Mouse (Mus musculus) hindbrain, embryonic 11.5 days (tissue): Measurements from ENCODE around the gene Cdh8. TPM values are rescaled to one million over a fixed set of nuclear protein-coding genes. Genes with fewer than 3 reads are reported as not detected.
"Not testable (repeated sequence)": the region's sequence is repeated elsewhere in the genome, so short reads cannot be mapped to it uniquely, and the experiment has no call there.

Source experiments
- ATAC-seq: fragments of 200-750 bp; cut with Nextera tagmentation; 2 replicates; pipeline ENCODE4 v1.8.0; 2017; ENCODE audit warnings: mild to moderate bottlenecking, moderate TSS enrichment, moderate library complexity; ENCODE audit not compliant: low FRiP score
- DNase-seq: peaks from one replicate; pipeline ENCODE4 v3.0.0-alpha.2; 2015; ENCODE audit warnings: low spot score
- H3K27ac ChIP-seq: fragments of 300-500 bp; sonication (generic); 2 replicates; pipeline ENCODE4 v1.5.1; 2014; ENCODE audit warnings: mild to moderate bottlenecking, low read depth, low read length
- H3K27me3 ChIP-seq: fragments of 300-500 bp; sonication (generic); 2 replicates; pipeline ENCODE4 v1.6.1; 2014; ENCODE audit warnings: mild to moderate bottlenecking, low read length, moderate library complexity, mixed read lengths; ENCODE audit not compliant: control insufficient read depth, insufficient read depth
- H3K36me3 ChIP-seq: fragments of 300-500 bp; sonication (generic); 2 replicates; pipeline ENCODE4 v1.6.1; 2014; ENCODE audit warnings: mild to moderate bottlenecking, low read length, moderate library complexity, mixed read lengths; ENCODE audit not compliant: control insufficient read depth, insufficient read depth
- H3K4me1 ChIP-seq: fragments of 300-500 bp; sonication (generic); replicated peaks from 2 replicates; pipeline ENCODE4 v1.6.1; 2014; ENCODE audit warnings: low read length, mixed read lengths; ENCODE audit not compliant: control insufficient read depth, insufficient read depth
- H3K4me2 ChIP-seq: fragments of 300-500 bp; sonication (generic); replicated peaks from 2 replicates; pipeline ENCODE4 v1.6.1; 2014; ENCODE audit warnings: mild to moderate bottlenecking, low read depth, low read length
- H3K4me3 ChIP-seq: fragments of 300-500 bp; sonication (generic); 2 replicates; pipeline ENCODE4 v1.5.1; 2014; ENCODE audit warnings: low read depth, low read length
- H3K9ac ChIP-seq: fragments of 300-500 bp; sonication (generic); 2 replicates; pipeline ENCODE4 v1.6.1; 2014; ENCODE audit warnings: low read depth, low read length
- H3K9me3 ChIP-seq: fragments of 300-500 bp; sonication (generic); 2 replicates; pipeline ENCODE4 v1.6.1; 2016; ENCODE audit warnings: low read length; ENCODE audit not compliant: control insufficient read depth
- WGBS: fragments of 180-500 bp; shearing (Covaris S2); extraction: QIAGEN DNeasy Blood & Tissue Kit; methylation state at CpG from one replicate; pipeline ENCODE4 v1.1.7; 2014; 5-methylcytosine and 5-hydroxymethylcytosine counted together
- polyA plus RNA-seq: library from polyadenylated mRNA; unstranded; fragments of >200 nt; fragmentation: Nextera tagmentation; extraction: Ambion mirVana; gene quantifications from 2 replicates; pipeline ENCODE4 v1.2.1, GENCODE M21; 2014

Gene Cdh8
- polyA plus RNA-seq, 1 experiment from 2014 or later: 4.7 TPM

GRCm38 (mm10) chr8:99223697-99224096 lies 192.6 kb downstream of the Cdh8 start:
- Histone ChIP-seq H3K9ac (no peak overlapping the region), H3K4me3 (no peak overlapping the region), H3K4me1 (no peaks in the 10 kb centered on the region), H3K9me3 (no peaks in the 10 kb centered on the region), H3K27me3 (no peaks in the 10 kb centered on the region), H3K4me2 (no peak overlapping the region), H3K36me3 (no peaks in the 10 kb centered on the region), H3K27ac (no peak overlapping the region)
- 71% methylated on average over 6 of the region's 6 CpGs for WGBS
- DNase-seq (no peak), ATAC-seq (no peak)

- WGBS: 89% methylated on average over 7 of the region's 7 CpGs
- no peaks in the 10 kb centered on the region for H3K9me3 ChIP-seq
- no peak overlapping the region for H3K4me3 ChIP-seq
- no peaks in the 10 kb centered on the region for H3K27me3 ChIP-seq
- H3K9ac ChIP-seq: no peak overlapping the region
- H3K4me2 ChIP-seq: no peak overlapping the region
- H3K36me3 ChIP-seq: no peaks in the 10 kb centered on the region
- no peak overlapping the region for H3K27ac ChIP-seq
- H3K4me1 ChIP-seq: no peaks in the 10 kb centered on the region
- ATAC-seq: no peak
- DNase-seq: no peak
These were observed 211.1 kb downstream of the Cdh8 start for GRCm38 (mm10) chr8:99205194-99205593.

GRCm38 (mm10) chr8:99190643-99191042 lies 225.6 kb downstream of the Cdh8 start:
- 94% methylated on average over 2 of the region's 2 CpGs for WGBS
- no peak for DNase-seq
- no peak overlapping the region for H3K9ac ChIP-seq
- no peak overlapping the region for H3K4me2 ChIP-seq
- no peak overlapping the region for H3K27ac ChIP-seq
- no peaks in the 10 kb centered on the region for H3K9me3 ChIP-seq
- ATAC-seq: no peak
- no peaks in the 10 kb centered on the region for H3K36me3 ChIP-seq
- no peaks in the 10 kb centered on the region for H3K4me1 ChIP-seq
- no peak overlapping the region for H3K4me3 ChIP-seq
- no peaks in the 10 kb centered on the region for H3K27me3 ChIP-seq

- no peak overlapping the region for H3K4me2 ChIP-seq
- no peak for DNase-seq
- H3K9me3 ChIP-seq: no peaks in the 10 kb centered on the region
- no peak overlapping the region for H3K27ac ChIP-seq
- H3K4me3 ChIP-seq: no peak overlapping the region
- H3K27me3 ChIP-seq: no peaks in the 10 kb centered on the region
- H3K9ac ChIP-seq: no peak overlapping the region
- no peaks in the 10 kb centered on the region for H3K4me1 ChIP-seq
- no peaks in the 10 kb centered on the region for H3K36me3 ChIP-seq
- no peak for ATAC-seq
- 96% methylated on average over 5 of the region's 5 CpGs for WGBS
These were observed 229.4 kb downstream of the Cdh8 start for GRCm38 (mm10) chr8:99186879-99187278.

GRCm38 (mm10) chr8:99184186-99184585 lies 232.1 kb downstream of the Cdh8 start:
- no peaks in the 10 kb centered on the region for H3K9me3 ChIP-seq
- no peak for ATAC-seq
- no peak overlapping the region for H3K4me2 ChIP-seq
- H3K36me3 ChIP-seq: no peaks in the 10 kb centered on the region
- no peak overlapping the region for H3K9ac ChIP-seq
- no peak overlapping the region for H3K27ac ChIP-seq
- no peak overlapping the region for H3K4me3 ChIP-seq
- no peak for DNase-seq
- H3K27me3 ChIP-seq: no peaks in the 10 kb centered on the region
- H3K4me1 ChIP-seq: no peaks in the 10 kb centered on the region

GRCm38 (mm10) chr8:99166966-99167365 lies 249.3 kb downstream of the Cdh8 start:
- H3K9ac ChIP-seq: no peak overlapping the region
- DNase-seq (no peak), ATAC-seq (no peak)
- no peaks in the 10 kb centered on the region for H3K4me1 ChIP-seq
- H3K36me3 ChIP-seq: no peaks in the 10 kb centered on the region
- H3K27me3 ChIP-seq: no peaks in the 10 kb centered on the region
- H3K4me2 ChIP-seq: no peak overlapping the region
- H3K4me3 ChIP-seq: no peak overlapping the region
- 74% methylated on average over 3 of the region's 3 CpGs for WGBS
- no peak overlapping the region for H3K27ac ChIP-seq
- H3K9me3 ChIP-seq: no peaks in the 10 kb centered on the region

- ATAC-seq (no peak), DNase-seq (no peak)
- H3K9ac ChIP-seq: no peak overlapping the region
- no peaks in the 10 kb centered on the region for H3K36me3 ChIP-seq
- H3K9me3 ChIP-seq: no peaks in the 10 kb centered on the region
- H3K27ac ChIP-seq: no peak overlapping the region
- H3K27me3 ChIP-seq: no peaks in the 10 kb centered on the region
- H3K4me2 ChIP-seq: no peak overlapping the region
- no peak overlapping the region for H3K4me3 ChIP-seq
- H3K4me1 ChIP-seq: no peaks in the 10 kb centered on the region
- 63% methylated on average over 4 of the region's 4 CpGs for WGBS
These were observed 254.6 kb downstream of the Cdh8 start for GRCm38 (mm10) chr8:99161633-99162032.

GRCm38 (mm10) chr8:99145436-99145835 lies 270.8 kb downstream of the Cdh8 start:
- Histone ChIP-seq H3K27me3 (no peaks in the 10 kb centered on the region), H3K27ac (no peak overlapping the region), H3K9ac (no peak overlapping the region), H3K4me2 (no peak overlapping the region), H3K36me3 (no peaks in the 10 kb centered on the region), H3K4me3 (no peak overlapping the region), H3K9me3 (no peaks in the 10 kb centered on the region), H3K4me1 (no peaks in the 10 kb centered on the region)
- no peak for DNase-seq
- WGBS: 88% methylated on average over 6 of the region's 6 CpGs
- ATAC-seq: no peak

- H3K9me3 ChIP-seq, H3K9ac ChIP-seq, H3K36me3 ChIP-seq, H3K4me3 ChIP-seq, H3K27me3 ChIP-seq, DNase-seq, H3K4me1 ChIP-seq, H3K4me2 ChIP-seq, H3K27ac ChIP-seq, ATAC-seq: not testable (repeated sequence)
- 64% methylated on average over 1 of the region's 1 CpGs for WGBS
These were observed 271.5 kb downstream of the Cdh8 start for GRCm38 (mm10) chr8:99144761-99145160.
